Mouse (Mus musculus): ENCODE results near the gene Clec11a. TPM values are rescaled to one million over a fixed set of nuclear protein-coding genes. Genes with fewer than 3 reads are reported as not detected.

Gene Clec11a
- polyA plus RNA-seq, 1 experiment from 2014 or later, result 2.1 TPM

GRCm38 (mm10) chr7:44312484-44312883 lies 5.8 kb upstream of the Clec11a start:
- peaks cover 23% of the 10 kb centered on the region for H3K4me1 ChIP-seq
- H3K4me2 ChIP-seq (replicated peaks), result no peak overlapping the region
- peaks cover 17% of the 10 kb centered on the region; the same call in 1 of the 2 replicates for H3K36me3 ChIP-seq
- no peaks in the 10 kb centered on the region for H3K9me3 ChIP-seq
- no peak for ATAC-seq (ENCODE audit: low FRiP score, low read depth)
- peaks cover 12% of the 10 kb centered on the region for H3K27me3 ChIP-seq (replicated peaks)
- H3K27ac ChIP-seq, result no peak overlapping the region
- no peak overlapping the region for H3K4me3 ChIP-seq
- 68% methylated on average over 16 of the region's 16 CpGs for WGBS
- H3K9ac ChIP-seq, result no peak overlapping the region

- Histone ChIP-seq H3K9ac (peak overlapping the region; percentile 73; the same call in 1 of the 2 replicates), H3K27ac (no peak overlapping the region), H3K9me3 (no peaks in the 10 kb centered on the region), H3K4me1 (peaks cover 30% of the 10 kb centered on the region), H3K4me2 (replicated peaks) (peak overlapping the region; percentile 95), H3K27me3 (replicated peaks) (peaks cover 12% of the 10 kb centered on the region), H3K4me3 (peak overlapping the region; percentile 57; the same call in 1 of the 2 replicates), H3K36me3 (peaks cover 15% of the 10 kb centered on the region; the same call in 1 of the 2 replicates)
- ATAC-seq (ENCODE audit: low FRiP score, low read depth), result peak; percentile 3
- 13% methylated on average over 6 of the region's 6 CpGs for WGBS
Measured at GRCm38 (mm10) chr7:44311713-44312304, 5.1 kb upstream of the Clec11a start.

GRCm38 (mm10) chr7:44310878-44311712 lies 4.4 kb upstream of the Clec11a start:
- Histone ChIP-seq H3K27ac (peak overlapping the region; percentile 57), H3K4me1 (peaks cover 32% of the 10 kb centered on the region), H3K27me3 (replicated peaks) (peaks cover 15% of the 10 kb centered on the region), H3K36me3 (peaks cover 9% of the 10 kb centered on the region; the same call in 1 of the 2 replicates), H3K9ac (peak overlapping the region; percentile 73), H3K4me2 (replicated peaks) (peak overlapping the region; percentile 95), H3K4me3 (peak overlapping the region; percentile 57), H3K9me3 (no peaks in the 10 kb centered on the region)
- WGBS, result under 1% methylated on average over 38 of the region's 38 CpGs
- peak; percentile 60 for ATAC-seq (ENCODE audit: low FRiP score, low read depth)

- under 1% methylated on average over 37 of the region's 40 CpGs for WGBS
- H3K9me3 ChIP-seq, result no peaks in the 10 kb centered on the region
Measured at GRCm38 (mm10) chr7:44310285-44310877, 3.7 kb upstream of the Clec11a start.

GRCm38 (mm10) chr7:44309475-44310284 lies 3.0 kb upstream of the Clec11a start, which contains the start of gene Shank1:
Gene Shank1, plus strand, starts transcription at chr7:44310253.
- 12% methylated on average over 18 of the region's 22 CpGs for WGBS
- Histone ChIP-seq H3K27me3 (replicated peaks) (peaks cover 15% of the 10 kb centered on the region), H3K27ac (peak within 1 kb of the TSS; percentile 57), H3K9ac (peak within 1 kb of the TSS; percentile 73), H3K9me3 (no peaks in the 10 kb centered on the region), H3K4me1 (peaks cover 37% of the 10 kb centered on the region), H3K4me2 (replicated peaks) (peak within 1 kb of the TSS; percentile 95), H3K4me3 (peak within 1 kb of the TSS; percentile 57), H3K36me3 (peaks cover 6% of the 10 kb centered on the region; the same call in 1 of the 2 replicates)
- no peak for ATAC-seq (ENCODE audit: low FRiP score, low read depth)

More at GRCm38 (mm10) chr7:44310285-44310877, 3.7 kb upstream of the Clec11a start:
- peak overlapping the region; percentile 95 for H3K4me2 ChIP-seq (replicated peaks)
- peaks cover 37% of the 10 kb centered on the region for H3K4me1 ChIP-seq
- peak; percentile 18; the same call in 1 of the 2 replicates for ATAC-seq (ENCODE audit: low FRiP score, low read depth)
- H3K9ac ChIP-seq, result peak overlapping the region; percentile 73
- peak overlapping the region; percentile 57 for H3K4me3 ChIP-seq
- peak overlapping the region; percentile 57 for H3K27ac ChIP-seq
- H3K27me3 ChIP-seq (replicated peaks), result peaks cover 15% of the 10 kb centered on the region
- peaks cover 7% of the 10 kb centered on the region; the same call in 1 of the 2 replicates for H3K36me3 ChIP-seq

- H3K27me3 ChIP-seq (replicated peaks), result peaks cover 15% of the 10 kb centered on the region
- H3K9me3 ChIP-seq, result no peaks in the 10 kb centered on the region
- H3K9ac ChIP-seq, result no peak overlapping the region
- no peak overlapping the region for H3K4me3 ChIP-seq
- no peak overlapping the region for H3K4me2 ChIP-seq (replicated peaks)
- H3K4me1 ChIP-seq, result peaks cover 48% of the 10 kb centered on the region
- WGBS, result 32% methylated on average over 9 of the region's 9 CpGs
- H3K36me3 ChIP-seq, result no peaks in the 10 kb centered on the region
- no peak overlapping the region for H3K27ac ChIP-seq
- ATAC-seq (ENCODE audit: low FRiP score, low read depth), result no peak
Measured at GRCm38 (mm10) chr7:44307261-44308020, 739 bp upstream of the Clec11a start.

- H3K4me1 ChIP-seq, result peaks cover 31% of the 10 kb centered on the region
- H3K36me3 ChIP-seq, result no peaks in the 10 kb centered on the region
- peak overlapping the region; percentile 37; the same call in 1 of the 2 replicates for H3K27ac ChIP-seq
- no peak overlapping the region; the same call in 1 of the 2 replicates for H3K4me3 ChIP-seq
- no peak overlapping the region for H3K9ac ChIP-seq
- no peaks in the 10 kb centered on the region for H3K9me3 ChIP-seq
- no peak for ATAC-seq (ENCODE audit: low FRiP score, low read depth)
- whole genome bisulfite sequencing, result 9% methylated on average over 16 of the region's 16 CpGs
- H3K4me2 ChIP-seq (replicated peaks), result peak overlapping the region; percentile 62
- H3K27me3 ChIP-seq (replicated peaks), result peaks cover 9% of the 10 kb centered on the region; the same call in 1 of the 2 replicates
Measured at GRCm38 (mm10) chr7:44305686-44306085, 1.0 kb downstream of the Clec11a start.

GRCm38 (mm10) chr7:44304775-44305641 lies 1.7 kb downstream of the Clec11a start:
- H3K9ac ChIP-seq, result peak overlapping the region; percentile 86
- no peaks in the 10 kb centered on the region for H3K9me3 ChIP-seq
- H3K36me3 ChIP-seq, result no peaks in the 10 kb centered on the region
- peaks cover 6% of the 10 kb centered on the region; the same call in 1 of the 2 replicates for H3K27me3 ChIP-seq (replicated peaks)
- peak; percentile 95 for ATAC-seq (ENCODE audit: low FRiP score, low read depth)
- peaks cover 28% of the 10 kb centered on the region for H3K4me1 ChIP-seq
- H3K4me3 ChIP-seq, result peak overlapping the region; percentile 56
- H3K4me2 ChIP-seq (replicated peaks), result peak overlapping the region; percentile 62
- under 1% methylated on average over 49 of the region's 49 CpGs for WGBS
- peak overlapping the region; percentile 85 for H3K27ac ChIP-seq

GRCm38 (mm10) chr7:44304463-44304774 lies 2.3 kb downstream of the Clec11a start:
- ATAC-seq (ENCODE audit: low FRiP score, low read depth), result peak; percentile 42
- peaks cover 6% of the 10 kb centered on the region; the same call in 1 of the 2 replicates for H3K27me3 ChIP-seq (replicated peaks)
- H3K9me3 ChIP-seq, result no peaks in the 10 kb centered on the region
- H3K4me1 ChIP-seq, result peaks cover 28% of the 10 kb centered on the region
- H3K27ac ChIP-seq, result peak overlapping the region; percentile 85
- under 1% methylated on average over 25 of the region's 25 CpGs for WGBS
- peak overlapping the region; percentile 62 for H3K4me2 ChIP-seq (replicated peaks)
- no peaks in the 10 kb centered on the region for H3K36me3 ChIP-seq
- H3K4me3 ChIP-seq, result peak overlapping the region; percentile 56
- H3K9ac ChIP-seq, result peak overlapping the region; percentile 86

Measured in neural tube, embryonic 12.5 days (tissue).